Mouse (Mus musculus): Measurements from ENCODE around the gene Lpar3. TPM values are rescaled to one million over a fixed set of nuclear protein-coding genes. Genes with fewer than 3 reads are reported as not detected.

Gene Lpar3
- polyA plus RNA-seq, 1 experiment from 2014 or later, result 0.30 TPM

- 82% methylated on average over 8 of the region's 8 CpGs for WGBS
- no peak overlapping the region for H3K4me3 ChIP-seq (replicated peaks; ENCODE audit: low read length)
- no peaks in the 10 kb centered on the region for H3K4me1 ChIP-seq (replicated peaks; ENCODE audit: control insufficient read depth, insufficient read depth, low read length)
- H3K27me3 ChIP-seq (replicated peaks; ENCODE audit: control insufficient read depth, insufficient read depth, low read length), result no peaks in the 10 kb centered on the region
- no peak overlapping the region for H3K9ac ChIP-seq (replicated peaks; ENCODE audit: low read depth, low read length)
- H3K9me3 ChIP-seq (ENCODE audit: control insufficient read depth, low read length), result no peaks in the 10 kb centered on the region
- ATAC-seq, result no peak
- no peak overlapping the region for H3K27ac ChIP-seq (ENCODE audit: low read length)
- no peaks in the 10 kb centered on the region for H3K36me3 ChIP-seq (ENCODE audit: control insufficient read depth, insufficient read depth)
- H3K4me2 ChIP-seq (ENCODE audit: low read length), result no peak overlapping the region
Observed at GRCm38 (mm10) chr3:146246557-146246956, 25.8 kb downstream of the Lpar3 start.

- H3K36me3 ChIP-seq (ENCODE audit: control insufficient read depth, insufficient read depth), result no peaks in the 10 kb centered on the region
- 84% methylated on average over 2 of the region's 2 CpGs for WGBS
- no peak overlapping the region for H3K4me2 ChIP-seq (ENCODE audit: low read length)
- no peaks in the 10 kb centered on the region for H3K4me1 ChIP-seq (replicated peaks; ENCODE audit: control insufficient read depth, insufficient read depth, low read length)
- H3K27ac ChIP-seq (ENCODE audit: low read length), result no peak overlapping the region
- ATAC-seq, result no peak
- no peak overlapping the region for H3K9ac ChIP-seq (replicated peaks; ENCODE audit: low read depth, low read length)
- H3K9me3 ChIP-seq (ENCODE audit: control insufficient read depth, low read length), result no peaks in the 10 kb centered on the region
- H3K4me3 ChIP-seq (replicated peaks; ENCODE audit: low read length), result no peak overlapping the region
- H3K27me3 ChIP-seq (replicated peaks; ENCODE audit: control insufficient read depth, insufficient read depth, low read length), result no peaks in the 10 kb centered on the region
Observed at GRCm38 (mm10) chr3:146246992-146247391, 26.2 kb downstream of the Lpar3 start.

DNA sequence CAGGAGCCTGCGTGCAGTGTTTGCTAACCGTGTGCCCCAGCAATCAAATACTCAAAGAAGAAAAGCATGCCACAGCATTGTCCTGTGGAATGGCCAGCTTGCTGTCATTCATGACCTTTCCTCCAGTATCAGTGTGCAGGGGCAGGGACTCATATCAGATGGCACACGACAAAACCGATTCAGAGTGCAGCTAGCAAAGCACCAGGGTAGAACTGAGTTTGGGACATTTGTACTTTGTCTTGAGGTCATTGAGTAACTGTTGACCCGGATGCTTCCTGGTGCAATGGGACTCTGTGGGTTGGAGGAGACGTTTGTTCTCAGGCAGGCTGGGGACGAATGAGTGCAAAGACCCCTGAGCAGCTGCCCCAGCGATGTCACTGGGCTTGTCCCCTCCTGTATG, 29.1 kb downstream of the Lpar3 start:
- Histone ChIP-seq H3K27me3 (replicated peaks; ENCODE audit: control insufficient read depth, insufficient read depth, low read length) (no peaks in the 10 kb centered on the region), H3K4me1 (replicated peaks; ENCODE audit: control insufficient read depth, insufficient read depth, low read length) (no peaks in the 10 kb centered on the region), H3K4me2 (ENCODE audit: low read length) (no peak overlapping the region), H3K27ac (ENCODE audit: low read length) (no peak overlapping the region), H3K4me3 (replicated peaks; ENCODE audit: low read length) (no peak overlapping the region), H3K9me3 (ENCODE audit: control insufficient read depth, low read length) (no peaks in the 10 kb centered on the region), H3K9ac (replicated peaks; ENCODE audit: low read depth, low read length) (no peak overlapping the region), H3K36me3 (ENCODE audit: control insufficient read depth, insufficient read depth) (no peaks in the 10 kb centered on the region)
- WGBS, result 85% methylated on average over 8 of the region's 8 CpGs
- no peak for ATAC-seq

DNA sequence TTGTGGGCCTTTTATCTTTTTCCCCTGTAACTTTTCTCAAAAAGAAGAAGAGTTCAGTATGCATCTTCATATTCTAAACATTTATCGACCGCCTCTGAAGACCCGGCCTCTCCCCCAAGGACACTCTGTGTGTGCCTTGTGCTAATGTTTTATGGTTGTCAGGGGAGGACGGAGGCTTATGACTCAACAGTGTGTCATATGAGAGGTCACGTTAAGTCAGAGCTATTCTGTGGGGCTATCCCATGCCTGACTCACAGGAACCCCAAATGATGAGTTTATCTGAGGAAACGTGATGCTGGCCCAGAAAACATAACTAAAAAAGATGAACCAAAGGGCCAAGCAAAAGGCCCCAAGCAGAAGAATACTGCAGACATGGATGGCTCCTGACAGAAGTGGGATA, 31.0 kb downstream of the Lpar3 start:
- Histone ChIP-seq H3K36me3 (ENCODE audit: control insufficient read depth, insufficient read depth) (no peaks in the 10 kb centered on the region), H3K9me3 (ENCODE audit: control insufficient read depth, low read length) (no peaks in the 10 kb centered on the region), H3K4me3 (replicated peaks; ENCODE audit: low read length) (no peak overlapping the region), H3K27ac (ENCODE audit: low read length) (no peak overlapping the region), H3K9ac (replicated peaks; ENCODE audit: low read depth, low read length) (no peak overlapping the region), H3K4me1 (replicated peaks; ENCODE audit: control insufficient read depth, insufficient read depth, low read length) (no peaks in the 10 kb centered on the region), H3K4me2 (ENCODE audit: low read length) (no peak overlapping the region), H3K27me3 (replicated peaks; ENCODE audit: control insufficient read depth, insufficient read depth, low read length) (no peaks in the 10 kb centered on the region)
- ATAC-seq, result no peak
- WGBS, result 93% methylated on average over 6 of the region's 6 CpGs

DNA sequence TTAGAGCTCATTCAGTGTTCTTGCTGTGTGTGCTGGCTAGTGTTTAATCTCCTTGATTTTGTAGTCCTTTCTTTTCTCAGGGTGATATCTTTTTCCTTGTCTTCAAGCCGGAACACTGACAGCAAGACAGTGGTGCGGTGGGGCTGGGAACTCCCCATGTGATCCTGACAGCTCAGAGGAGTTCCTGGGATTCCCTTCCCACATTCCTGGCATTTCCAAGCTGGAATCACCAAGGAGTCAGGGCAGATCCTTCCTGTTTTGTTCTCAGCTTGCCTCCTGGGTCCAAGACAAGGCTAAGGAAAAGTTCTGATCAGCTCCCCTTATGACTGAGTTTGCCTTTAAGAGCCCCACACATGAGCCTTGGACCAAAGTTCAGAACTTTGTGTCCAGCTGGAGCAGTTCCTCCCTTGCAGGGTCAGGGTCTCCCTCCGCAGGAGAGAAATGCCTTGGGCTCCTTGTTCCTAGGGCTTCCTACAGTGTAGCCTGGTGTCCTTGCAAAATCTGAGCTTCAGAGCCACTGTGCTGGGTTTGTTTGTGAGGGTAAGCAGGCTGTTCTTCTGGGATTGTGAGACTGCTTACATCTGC, 33.1 kb downstream of the Lpar3 start:
- no peaks in the 10 kb centered on the region for H3K9me3 ChIP-seq (ENCODE audit: control insufficient read depth, low read length)
- H3K4me2 ChIP-seq (ENCODE audit: low read length), result no peak overlapping the region
- H3K4me1 ChIP-seq (replicated peaks; ENCODE audit: control insufficient read depth, insufficient read depth, low read length), result no peaks in the 10 kb centered on the region
- H3K27ac ChIP-seq (ENCODE audit: low read length), result no peak overlapping the region
- no peaks in the 10 kb centered on the region for H3K27me3 ChIP-seq (replicated peaks; ENCODE audit: control insufficient read depth, insufficient read depth, low read length)
- 54% methylated on average over 3 of the region's 3 CpGs for whole genome bisulfite sequencing
- no peak for ATAC-seq
- no peak overlapping the region for H3K4me3 ChIP-seq (replicated peaks; ENCODE audit: low read length)
- no peak overlapping the region for H3K9ac ChIP-seq (replicated peaks; ENCODE audit: low read depth, low read length)
- no peaks in the 10 kb centered on the region for H3K36me3 ChIP-seq (ENCODE audit: control insufficient read depth, insufficient read depth)

DNA sequence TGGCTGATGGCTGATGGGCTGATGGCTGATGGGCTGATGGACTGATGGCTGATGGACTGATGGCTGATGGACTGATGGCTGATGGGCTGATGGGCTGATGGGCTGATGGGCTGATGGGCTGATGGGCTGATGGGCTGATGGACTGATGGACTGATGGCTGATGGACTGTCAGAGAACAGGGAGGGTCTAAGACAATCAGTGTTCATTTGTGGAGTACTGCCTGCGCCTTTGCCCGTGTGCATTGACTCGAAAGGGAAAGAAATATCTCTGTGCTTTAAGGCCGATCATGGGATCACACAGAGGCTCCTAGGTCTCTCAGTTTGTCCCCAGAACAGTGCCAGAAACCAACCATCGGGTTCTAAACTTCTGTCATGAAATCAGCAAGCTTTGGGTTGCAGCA, 34.4 kb downstream of the Lpar3 start:
- Histone ChIP-seq H3K27ac (ENCODE audit: low read length) (no peak overlapping the region), H3K36me3 (ENCODE audit: control insufficient read depth, insufficient read depth) (no peaks in the 10 kb centered on the region), H3K4me2 (ENCODE audit: low read length) (no peak overlapping the region), H3K27me3 (replicated peaks; ENCODE audit: control insufficient read depth, insufficient read depth, low read length) (no peaks in the 10 kb centered on the region), H3K4me3 (replicated peaks; ENCODE audit: low read length) (no peak overlapping the region), H3K9ac (replicated peaks; ENCODE audit: low read depth, low read length) (no peak overlapping the region), H3K4me1 (replicated peaks; ENCODE audit: control insufficient read depth, insufficient read depth, low read length) (no peaks in the 10 kb centered on the region), H3K9me3 (ENCODE audit: control insufficient read depth, low read length) (no peaks in the 10 kb centered on the region)
- WGBS, result 93% methylated on average over 5 of the region's 5 CpGs
- no peak for ATAC-seq

GRCm38 (mm10) chr3:146257483-146258122, 36.8 kb downstream of the Lpar3 start:
- H3K27me3 ChIP-seq (replicated peaks; ENCODE audit: control insufficient read depth, insufficient read depth, low read length), result no peaks in the 10 kb centered on the region
- ATAC-seq, result no peak
- 78% methylated on average over 10 of the region's 10 CpGs for WGBS

DNA sequence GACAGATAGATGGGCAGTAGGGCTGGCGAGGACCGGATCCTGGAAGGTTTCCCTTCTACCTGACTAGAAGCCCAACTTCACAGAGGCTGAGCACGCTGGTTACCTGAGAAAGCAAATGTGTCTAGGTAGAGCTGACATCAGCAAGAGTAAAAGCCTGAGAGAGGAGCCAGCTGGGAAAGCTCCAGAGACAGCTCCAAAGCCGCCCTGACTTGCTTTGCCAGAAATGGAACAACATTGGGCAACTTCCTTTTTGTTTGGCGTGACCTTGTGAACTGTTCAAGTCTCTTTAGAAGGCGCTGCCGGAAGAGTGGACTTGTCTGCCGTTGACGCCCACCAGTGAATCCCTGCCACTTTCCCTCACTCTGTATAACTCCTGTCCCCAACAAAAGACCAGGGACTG, 39.4 kb downstream of the Lpar3 start:
- no peak overlapping the region for H3K4me2 ChIP-seq (ENCODE audit: low read length)
- no peak overlapping the region for H3K4me3 ChIP-seq (replicated peaks; ENCODE audit: low read length)
- no peaks in the 10 kb centered on the region for H3K9me3 ChIP-seq (ENCODE audit: control insufficient read depth, low read length)
- ATAC-seq, result no peak
- no peak overlapping the region for H3K27ac ChIP-seq (ENCODE audit: low read length)
- H3K4me1 ChIP-seq (replicated peaks; ENCODE audit: control insufficient read depth, insufficient read depth, low read length), result no peaks in the 10 kb centered on the region
- WGBS, result 88% methylated on average over 9 of the region's 9 CpGs
- H3K27me3 ChIP-seq (replicated peaks; ENCODE audit: control insufficient read depth, insufficient read depth, low read length), result no peaks in the 10 kb centered on the region
- no peaks in the 10 kb centered on the region for H3K36me3 ChIP-seq (ENCODE audit: control insufficient read depth, insufficient read depth)
- H3K9ac ChIP-seq (replicated peaks; ENCODE audit: low read depth, low read length), result no peak overlapping the region

More at GRCm38 (mm10) chr3:146257483-146258122, 36.8 kb downstream of the Lpar3 start:
- Histone ChIP-seq H3K27ac (ENCODE audit: low read length) (no peak overlapping the region), H3K4me3 (replicated peaks; ENCODE audit: low read length) (no peak overlapping the region), H3K9ac (replicated peaks; ENCODE audit: low read depth, low read length) (no peak overlapping the region), H3K36me3 (ENCODE audit: control insufficient read depth, insufficient read depth) (no peaks in the 10 kb centered on the region), H3K4me1 (replicated peaks; ENCODE audit: control insufficient read depth, insufficient read depth, low read length) (no peaks in the 10 kb centered on the region), H3K9me3 (ENCODE audit: control insufficient read depth, low read length) (no peaks in the 10 kb centered on the region), H3K4me2 (ENCODE audit: low read length) (no peak overlapping the region)

DNA sequence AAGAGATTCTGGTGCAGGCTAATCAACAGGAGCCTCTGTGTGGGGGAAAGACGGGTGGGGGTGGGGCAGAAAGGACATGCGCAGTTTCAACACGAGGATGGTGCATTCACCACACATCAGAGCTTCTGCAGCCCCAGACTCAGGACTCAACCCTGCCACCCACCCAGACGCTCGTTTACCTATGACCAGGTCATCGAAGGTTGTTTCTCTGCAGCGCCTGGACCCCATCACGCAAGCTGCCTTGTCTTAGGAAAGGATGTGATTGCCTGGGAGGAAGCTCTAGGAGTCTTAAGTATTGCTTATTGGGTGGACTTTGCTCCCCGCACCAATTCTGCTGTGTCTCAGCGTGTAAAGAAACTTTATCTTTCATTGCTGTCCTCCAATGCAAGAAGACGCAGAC, 40.1 kb downstream of the Lpar3 start:
- no peak overlapping the region for H3K4me2 ChIP-seq (ENCODE audit: low read length)
- no peak overlapping the region for H3K9ac ChIP-seq (replicated peaks; ENCODE audit: low read depth, low read length)
- H3K4me3 ChIP-seq (replicated peaks; ENCODE audit: low read length), result no peak overlapping the region
- no peak for ATAC-seq
- WGBS, result 89% methylated on average over 11 of the region's 11 CpGs
- H3K4me1 ChIP-seq (replicated peaks; ENCODE audit: control insufficient read depth, insufficient read depth, low read length), result no peaks in the 10 kb centered on the region
- H3K27ac ChIP-seq (ENCODE audit: low read length), result no peak overlapping the region
- H3K36me3 ChIP-seq (ENCODE audit: control insufficient read depth, insufficient read depth), result no peaks in the 10 kb centered on the region
- no peaks in the 10 kb centered on the region for H3K9me3 ChIP-seq (ENCODE audit: control insufficient read depth, low read length)
- no peaks in the 10 kb centered on the region for H3K27me3 ChIP-seq (replicated peaks; ENCODE audit: control insufficient read depth, insufficient read depth, low read length)

GRCm38 (mm10) chr3:146262536-146262935, 41.8 kb downstream of the Lpar3 start:
- no peaks in the 10 kb centered on the region for H3K36me3 ChIP-seq (ENCODE audit: control insufficient read depth, insufficient read depth)
- ATAC-seq, result no peak
- H3K9ac ChIP-seq (replicated peaks; ENCODE audit: low read depth, low read length), result no peak overlapping the region
- H3K4me1 ChIP-seq (replicated peaks; ENCODE audit: control insufficient read depth, insufficient read depth, low read length), result no peaks in the 10 kb centered on the region
- no peak overlapping the region for H3K4me3 ChIP-seq (replicated peaks; ENCODE audit: low read length)
- H3K27me3 ChIP-seq (replicated peaks; ENCODE audit: control insufficient read depth, insufficient read depth, low read length), result no peaks in the 10 kb centered on the region
- no peaks in the 10 kb centered on the region for H3K9me3 ChIP-seq (ENCODE audit: control insufficient read depth, low read length)
- WGBS, result 52% methylated on average over 1 of the region's 1 CpGs
- no peak overlapping the region for H3K4me2 ChIP-seq (ENCODE audit: low read length)
- no peak overlapping the region for H3K27ac ChIP-seq (ENCODE audit: low read length)

Measured in forebrain, embryonic 16.5 days (tissue).